Mouse (Mus musculus) MEL (cell line): ENCODE measurements around the gene Cxcl2. TPM values are rescaled to one million over a fixed set of nuclear protein-coding genes. Genes with fewer than 3 reads are reported as not detected.

Experiments
- DNase-seq: peaks from one replicate; pipeline ENCODE4 v3.0.0; 2011; ENCODE audit warnings: low read depth, low spot score
- H3K27ac ChIP-seq: 2 replicates; pipeline ENCODE4 v1.5.1; 2012; ENCODE audit warnings: low read depth, mild to moderate bottlenecking, control low read depth, low read length, moderate library complexity; ENCODE audit not compliant: control insufficient read depth
- H3K27me3 ChIP-seq, 2 experiments: fragments of 150-350 bp in 1 of 2; sonication (generic) in 1 of 2; 2 replicates each; pipeline ENCODE4 v1.6.1; 2012; ENCODE audit warnings: low read length in 2 of 2, mild to moderate bottlenecking in 2 of 2, improper control_type of control experiment in 1 of 2, moderate library complexity in 1 of 2; ENCODE audit not compliant: insufficient read depth in 2 of 2, control insufficient read depth in 1 of 2
- H3K36me3 ChIP-seq, 2 experiments: 2 replicates each; pipeline ENCODE4 v1.6.1; 2012 to 2014; ENCODE audit warnings: low read length in 2 of 2, improper control_type of control experiment in 1 of 2, inconsistent platforms in 1 of 2, mild to moderate bottlenecking in 1 of 2; ENCODE audit not compliant: insufficient read depth in 2 of 2, control insufficient read depth in 1 of 2
- H3K4me1 ChIP-seq, 2 experiments: fragments of 150-350 bp in 1 of 2; sonication (generic) in 1 of 2; 2 replicates each; pipeline ENCODE4 v1.6.1; 2012; ENCODE audit warnings: low read length in 2 of 2, improper control_type of control experiment in 1 of 2, mild to moderate bottlenecking in 1 of 2; ENCODE audit not compliant: insufficient read depth in 2 of 2, control insufficient read depth in 1 of 2
- H3K4me3 ChIP-seq, 2 experiments: fragments of 150-350 bp in 1 of 2; sonication (generic) in 1 of 2; 2 replicates each; pipeline ENCODE4 v1.5.1; 2012; ENCODE audit warnings: low read depth in 2 of 2, low read length in 2 of 2, mild to moderate bottlenecking in 2 of 2, moderate library complexity in 2 of 2, control low read depth in 1 of 2, improper control_type of control experiment in 1 of 2; ENCODE audit not compliant: control insufficient read depth in 1 of 2, insufficient read depth in 1 of 2
- H3K79me2 ChIP-seq: 2 replicates; pipeline ENCODE4 v1.6.1; 2012; ENCODE audit warnings: mild to moderate bottlenecking, low read length, moderate library complexity; ENCODE audit not compliant: control insufficient read depth, poor library complexity, insufficient read depth
- H3K9ac ChIP-seq: 2 replicates; pipeline ENCODE4 v1.6.1; 2012; ENCODE audit warnings: low read depth, mild to moderate bottlenecking, control low read depth, low read length, moderate library complexity; ENCODE audit not compliant: control insufficient read depth, poor library complexity, severe bottlenecking
- H3K9me3 ChIP-seq: fragments of 150-350 bp; sonication (generic); replicated peaks from 2 replicates; pipeline ENCODE4 v1.6.1; 2012; ENCODE audit warnings: mild to moderate bottlenecking, low read length, improper control_type of control experiment, moderate library complexity; ENCODE audit not compliant: insufficient read depth
- BHLHE40 ChIP-seq: IDR thresholded peaks from 2 replicates; pipeline ENCODE4 v1.6.1; 2012; ENCODE audit warnings: low read depth, mild to moderate bottlenecking, inconsistent platforms, low read length, improper control_type of control experiment, borderline replicate concordance
- CHD1 ChIP-seq: IDR thresholded peaks from 2 replicates; pipeline ENCODE4 v1.6.1; 2012; ENCODE audit warnings: low read depth, mild to moderate bottlenecking, inconsistent platforms, low read length, improper control_type of control experiment
- CTCF ChIP-seq, 3 experiments: IDR thresholded peaks in 2 of 3; conservative IDR thresholded peaks in 1 of 3; 2 replicates each; pipeline ENCODE4 v1.5.1; 2011 to 2012; ENCODE audit warnings: low read length in 3 of 3, low read depth in 2 of 3, mild to moderate bottlenecking in 2 of 3, improper control_type of control experiment in 1 of 3, inconsistent platforms in 1 of 3, mixed read lengths in 1 of 3, moderate library complexity in 1 of 3; ENCODE audit not compliant: control insufficient read depth in 1 of 3, insufficient read depth in 1 of 3, poor library complexity in 1 of 3, severe bottlenecking in 1 of 3
- E2F4 ChIP-seq: IDR thresholded peaks from 2 replicates; pipeline ENCODE4 v1.6.1; 2011; ENCODE audit warnings: low read depth, low read length, improper control_type of control experiment, borderline replicate concordance
- ELF1 ChIP-seq: IDR thresholded peaks from 2 replicates; pipeline ENCODE4 v1.6.1; 2014; ENCODE audit warnings: low read depth, mild to moderate bottlenecking, inconsistent platforms, low read length, improper control_type of control experiment, moderate library complexity
- EP300 ChIP-seq, 2 experiments: IDR thresholded peaks; 2 replicates each; pipeline ENCODE4 v1.6.1; 2011; ENCODE audit warnings: improper control_type of control experiment in 2 of 2, low read length in 2 of 2, low read depth in 1 of 2, mild to moderate bottlenecking in 1 of 2
- GABPA ChIP-seq: IDR thresholded peaks from 2 replicates; pipeline ENCODE4 v1.6.1; 2012; ENCODE audit warnings: low read depth, mild to moderate bottlenecking, inconsistent platforms, low read length, improper control_type of control experiment, moderate library complexity
- GATA1 ChIP-seq: IDR thresholded peaks from 2 replicates; pipeline ENCODE4 v1.6.1; 2011; ENCODE audit warnings: low read depth, low read length, improper control_type of control experiment
- MAFK ChIP-seq: IDR thresholded peaks from 2 replicates; pipeline ENCODE4 v1.6.1; 2011; ENCODE audit warnings: low read depth, mild to moderate bottlenecking, low read length, improper control_type of control experiment, borderline replicate concordance
- MAX ChIP-seq: IDR thresholded peaks from 2 replicates; pipeline ENCODE4 v1.6.1; 2011; ENCODE audit warnings: low read length, improper control_type of control experiment
- MXI1 ChIP-seq: IDR thresholded peaks from 2 replicates; pipeline ENCODE4 v1.6.1; 2011; ENCODE audit warnings: mild to moderate bottlenecking, low read depth, low read length, improper control_type of control experiment
- MYB ChIP-seq: IDR thresholded peaks from 2 replicates; pipeline ENCODE4 v1.6.1; 2011; ENCODE audit warnings: mild to moderate bottlenecking, low read depth, low read length, improper control_type of control experiment
- MYC ChIP-seq: IDR thresholded peaks from 2 replicates; pipeline ENCODE4 v1.6.1; 2011; ENCODE audit warnings: low read depth, mild to moderate bottlenecking, low read length, improper control_type of control experiment, moderate library complexity
- NELFE ChIP-seq: IDR thresholded peaks from 2 replicates; pipeline ENCODE4 v1.6.1; 2011; ENCODE audit warnings: low read depth, low read length, improper control_type of control experiment
- NRF1 ChIP-seq: IDR thresholded peaks from 2 replicates; pipeline ENCODE4 v1.6.1; 2014; ENCODE audit warnings: low read depth, mild to moderate bottlenecking, inconsistent platforms, low read length, improper control_type of control experiment, moderate library complexity; ENCODE audit not compliant: poor library complexity, insufficient read depth, severe bottlenecking
- POLR2A ChIP-seq, 2 experiments: IDR thresholded peaks; 2 replicates each; pipeline ENCODE4 v1.6.1; 2011 to 2012; ENCODE audit warnings: low read length in 2 of 2, mild to moderate bottlenecking in 2 of 2, control low read depth in 1 of 2, improper control_type of control experiment in 1 of 2, low read depth in 1 of 2, moderate library complexity in 1 of 2; ENCODE audit not compliant: control insufficient read depth in 1 of 2, insufficient read depth in 1 of 2, poor library complexity in 1 of 2
- POLR2AphosphoS2 ChIP-seq: IDR thresholded peaks from 2 replicates; pipeline ENCODE4 v1.6.1; 2011; ENCODE audit warnings: low read length, improper control_type of control experiment
- RAD21 ChIP-seq: IDR thresholded peaks from 2 replicates; pipeline ENCODE4 v1.6.1; 2011; ENCODE audit warnings: mild to moderate bottlenecking, low read depth, low read length, improper control_type of control experiment
- RCOR1 ChIP-seq: IDR thresholded peaks from 2 replicates; pipeline ENCODE4 v1.6.1; 2012; ENCODE audit warnings: low read depth, mild to moderate bottlenecking, inconsistent platforms, low read length, improper control_type of control experiment
- TAL1 ChIP-seq: IDR thresholded peaks from 2 replicates; pipeline ENCODE4 v1.6.1; 2012; ENCODE audit warnings: mild to moderate bottlenecking, inconsistent platforms, low read length, moderate library complexity, mixed read lengths
- TCF12 ChIP-seq: IDR thresholded peaks from 2 replicates; pipeline ENCODE4 v1.6.1; 2014; ENCODE audit warnings: low read depth, mild to moderate bottlenecking, inconsistent platforms, low read length, improper control_type of control experiment, moderate library complexity
- UBTF ChIP-seq: IDR thresholded peaks from 2 replicates; pipeline ENCODE4 v1.6.1; 2012; ENCODE audit warnings: low read depth, mild to moderate bottlenecking, inconsistent platforms, low read length, improper control_type of control experiment, moderate library complexity, borderline replicate concordance; ENCODE audit not compliant: insufficient read depth
- USF1 ChIP-seq: IDR thresholded peaks from 2 replicates; pipeline ENCODE4 v1.6.1; 2014; ENCODE audit warnings: low read depth, mild to moderate bottlenecking, inconsistent platforms, low read length, improper control_type of control experiment, moderate library complexity
- ZMIZ1 ChIP-seq: IDR thresholded peaks from 2 replicates; pipeline ENCODE4 v1.6.1; 2012; ENCODE audit warnings: low read depth, mild to moderate bottlenecking, inconsistent platforms, low read length, improper control_type of control experiment, moderate library complexity
- ZNF384 ChIP-seq: IDR thresholded peaks from 2 replicates; pipeline ENCODE4 v1.6.1; 2012; ENCODE audit warnings: low read depth, mild to moderate bottlenecking, inconsistent platforms, low read length, improper control_type of control experiment
- polyA plus RNA-seq, 2 experiments: library from polyadenylated mRNA; stranded (reverse) in 1 of 2; unstranded in 1 of 2; fragments of >175 nt in 1 of 2; fragments of >200 nt in 1 of 2; gene quantifications; 2 replicates each; pipeline versions ENCODE4 v1.2.1 to v1.2.4; 2012; ENCODE audit warnings: low replicate concordance in 2 of 2, low read depth in 1 of 2; ENCODE audit not compliant: insufficient read length in 2 of 2, insufficient read depth in 1 of 2, missing spikeins in 1 of 2
- total RNA-seq: library from RNA; depleted of rRNA; stranded (reverse); fragments of 300-350 nt; gene quantifications from 2 replicates; pipeline ENCODE4 v1.2.3, GENCODE M21; 2012

The Cxcl2 gene
- total and polyA plus RNA-seq, 3 experiments, result not detected

DNA sequence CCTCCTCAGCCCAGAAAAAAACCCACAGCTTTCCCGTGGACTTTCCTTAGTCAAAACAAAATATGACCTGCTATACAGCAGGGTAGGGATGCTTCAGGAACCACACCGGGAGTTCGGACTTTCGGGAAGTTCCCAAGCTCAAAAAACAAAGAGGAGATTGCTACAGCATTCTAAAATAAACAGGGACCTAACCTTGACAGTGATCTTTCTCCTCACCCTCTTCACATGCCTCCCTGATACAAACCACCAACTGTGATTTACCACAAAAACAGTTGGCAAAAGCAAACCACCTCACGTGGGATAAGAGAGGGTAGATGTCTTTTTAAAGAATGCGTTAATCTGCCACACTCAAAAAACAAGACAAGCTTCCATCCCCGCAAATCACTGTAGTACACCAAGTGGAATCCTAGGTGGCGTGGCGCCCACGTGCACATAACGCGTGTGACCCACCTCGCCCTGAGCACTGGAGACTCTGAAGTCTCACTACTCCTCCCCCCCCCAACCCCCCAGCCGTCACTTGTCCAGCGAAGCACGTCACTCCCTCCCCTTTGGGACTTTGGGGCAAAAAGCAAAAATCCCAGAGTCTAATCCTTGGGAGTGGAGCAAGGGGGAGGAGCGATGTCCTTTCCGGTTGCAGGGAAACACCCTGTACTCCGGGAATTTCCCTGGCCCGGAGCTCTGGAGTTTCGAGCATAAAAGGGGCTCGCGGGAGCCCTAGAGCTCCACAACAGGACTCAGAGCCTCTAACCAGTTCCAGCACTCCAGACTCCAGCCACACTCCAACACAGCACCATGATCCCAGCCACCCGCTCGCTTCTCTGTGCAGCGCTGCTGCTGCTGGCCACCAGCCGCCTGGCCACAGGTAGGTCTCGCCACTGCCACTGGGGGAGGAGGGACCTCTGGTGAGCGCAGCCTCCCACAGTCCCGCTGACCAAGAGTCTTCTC is 12.9 kb upstream of the Cxcl2 start, which contains the start of gene Cxcl1:
Gene Cxcl1 (plus strand): TSS at position 723 of the 945 bp plus-strand sequence.
- no peaks in the 10 kb centered on the region for H3K79me2 ChIP-seq
- no peak within 1 kb of the TSS for H3K27ac ChIP-seq
- TF ChIP-seq CHD1 (no peak), RAD21 (no peak), TCF12 (no peak), POLR2A (IDR thresholded peaks at IDR 0.05; ENCODE audit: control insufficient read depth in 1 of 2, insufficient read depth in 1 of 2, low read depth in 1 of 2, low read length in 2 of 2, poor library complexity in 1 of 2) (no peak), MYB (no peak), ZMIZ1 (no peak), ZNF384 (no peak), E2F4 (no peak), MXI1 (no peak), MAFK (no peak), ELF1 (no peak), BHLHE40 (no peak), MAX (no peak), USF1 (no peak)
- H3K9me3 ChIP-seq, result no peaks in the 10 kb centered on the region
- no peak for DNase-seq
- no peak within 1 kb of the TSS for H3K4me3 ChIP-seq
- no peak within 1 kb of the TSS for H3K9ac ChIP-seq
- peaks cover 7 to 16% of the 10 kb centered on the region in 2 experiments for H3K27me3 ChIP-seq
- H3K36me3 ChIP-seq, result peaks cover 0 to 1% of the 10 kb centered on the region in 2 experiments; a peak in 2 of 4 replicates
- peaks cover 0 to under 1% of the 10 kb centered on the region in 2 experiments; a peak in 2 of 4 replicates for H3K4me1 ChIP-seq

- peaks cover 7 to 16% of the 10 kb centered on the region in 2 experiments for H3K27me3 ChIP-seq
- H3K36me3 ChIP-seq, result no peaks in the 10 kb centered on the region
- no peak overlapping the region for H3K27ac ChIP-seq
- no peak for DNase-seq
- no peaks in the 10 kb centered on the region for H3K4me1 ChIP-seq
- no peak for TF ChIP-seq GATA1
- no peak for TF ChIP-seq MYB
- no peak for TF ChIP-seq MYC
- no peak for TF ChIP-seq MAFK
- no peak for TF ChIP-seq UBTF
- no peak for TF ChIP-seq TAL1
- TF ChIP-seq E2F4, result no peak
- TF ChIP-seq TCF12, result no peak
- TF ChIP-seq NELFE, result no peak
- TF ChIP-seq EP300 (IDR thresholded peaks at IDR 0.05; ENCODE audit: low read depth in 1 of 2, low read length in 2 of 2), result no peak
- no peak for TF ChIP-seq GABPA
- TF ChIP-seq ZMIZ1, result no peak
- no peak for TF ChIP-seq CTCF (IDR thresholded peaks at IDR 0.05 in 2 of 3, conservative IDR thresholded peaks at IDR 0.05 in 1 of 3; ENCODE audit: control insufficient read depth in 1 of 3, insufficient read depth in 1 of 3, low read depth in 2 of 3, low read length in 3 of 3, poor library complexity in 1 of 3, severe bottlenecking in 1 of 3)
- TF ChIP-seq NRF1, result no peak
- no peak for TF ChIP-seq POLR2A (IDR thresholded peaks at IDR 0.05; ENCODE audit: control insufficient read depth in 1 of 2, insufficient read depth in 1 of 2, low read depth in 1 of 2, low read length in 2 of 2, poor library complexity in 1 of 2)
- no peak for TF ChIP-seq RCOR1
- no peak for TF ChIP-seq POLR2AphosphoS2
- H3K9ac ChIP-seq, result no peak overlapping the region
- H3K79me2 ChIP-seq, result no peaks in the 10 kb centered on the region
- no peaks in the 10 kb centered on the region for H3K9me3 ChIP-seq
- H3K4me3 ChIP-seq, result no peak overlapping the region
Measured at GRCm38 (mm10) chr5:90891464-90891813, 12.2 kb upstream of the Cxcl2 start.
